Mouse (Mus musculus) MEL (cell line): ENCODE data around the gene Slc34a1. TPM values are rescaled to one million over a fixed set of nuclear protein-coding genes. Genes with fewer than 3 reads are reported as not detected.

Source experiments
- DNase-seq: peaks from one replicate; pipeline ENCODE4 v3.0.0; 2011; ENCODE audit warnings: low read depth, low spot score
- H3K27ac ChIP-seq: 2 replicates; pipeline ENCODE4 v1.5.1; 2012; ENCODE audit warnings: low read depth, mild to moderate bottlenecking, control low read depth, low read length, moderate library complexity; ENCODE audit not compliant: control insufficient read depth
- H3K27me3 ChIP-seq, 2 experiments: fragments of 150-350 bp in 1 of 2; sonication (generic) in 1 of 2; 2 replicates each; pipeline ENCODE4 v1.6.1; 2012; ENCODE audit warnings: low read length in 2 of 2, mild to moderate bottlenecking in 2 of 2, improper control_type of control experiment in 1 of 2, moderate library complexity in 1 of 2; ENCODE audit not compliant: insufficient read depth in 2 of 2, control insufficient read depth in 1 of 2
- H3K36me3 ChIP-seq, 2 experiments: 2 replicates each; pipeline ENCODE4 v1.6.1; 2012 to 2014; ENCODE audit warnings: low read length in 2 of 2, improper control_type of control experiment in 1 of 2, inconsistent platforms in 1 of 2, mild to moderate bottlenecking in 1 of 2; ENCODE audit not compliant: insufficient read depth in 2 of 2, control insufficient read depth in 1 of 2
- H3K4me1 ChIP-seq, 2 experiments: fragments of 150-350 bp in 1 of 2; sonication (generic) in 1 of 2; 2 replicates each; pipeline ENCODE4 v1.6.1; 2012; ENCODE audit warnings: low read length in 2 of 2, improper control_type of control experiment in 1 of 2, mild to moderate bottlenecking in 1 of 2; ENCODE audit not compliant: insufficient read depth in 2 of 2, control insufficient read depth in 1 of 2
- H3K4me3 ChIP-seq, 2 experiments: fragments of 150-350 bp in 1 of 2; sonication (generic) in 1 of 2; 2 replicates each; pipeline ENCODE4 v1.5.1; 2012; ENCODE audit warnings: low read depth in 2 of 2, low read length in 2 of 2, mild to moderate bottlenecking in 2 of 2, moderate library complexity in 2 of 2, control low read depth in 1 of 2, improper control_type of control experiment in 1 of 2; ENCODE audit not compliant: control insufficient read depth in 1 of 2, insufficient read depth in 1 of 2
- H3K79me2 ChIP-seq: 2 replicates; pipeline ENCODE4 v1.6.1; 2012; ENCODE audit warnings: mild to moderate bottlenecking, low read length, moderate library complexity; ENCODE audit not compliant: control insufficient read depth, poor library complexity, insufficient read depth
- H3K9ac ChIP-seq: 2 replicates; pipeline ENCODE4 v1.6.1; 2012; ENCODE audit warnings: low read depth, mild to moderate bottlenecking, control low read depth, low read length, moderate library complexity; ENCODE audit not compliant: control insufficient read depth, poor library complexity, severe bottlenecking
- H3K9me3 ChIP-seq: fragments of 150-350 bp; sonication (generic); replicated peaks from 2 replicates; pipeline ENCODE4 v1.6.1; 2012; ENCODE audit warnings: mild to moderate bottlenecking, low read length, improper control_type of control experiment, moderate library complexity; ENCODE audit not compliant: insufficient read depth
- CHD1 ChIP-seq: IDR thresholded peaks from 2 replicates; pipeline ENCODE4 v1.6.1; 2012; ENCODE audit warnings: low read depth, mild to moderate bottlenecking, inconsistent platforms, low read length, improper control_type of control experiment
- CHD2 ChIP-seq: IDR thresholded peaks from 2 replicates; pipeline ENCODE4 v1.6.1; 2011; ENCODE audit warnings: low read length, improper control_type of control experiment
- CTCF ChIP-seq, 3 experiments: IDR thresholded peaks in 2 of 3; conservative IDR thresholded peaks in 1 of 3; 2 replicates each; pipeline ENCODE4 v1.5.1; 2011 to 2012; ENCODE audit warnings: low read length in 3 of 3, low read depth in 2 of 3, mild to moderate bottlenecking in 2 of 3, improper control_type of control experiment in 1 of 3, inconsistent platforms in 1 of 3, mixed read lengths in 1 of 3, moderate library complexity in 1 of 3; ENCODE audit not compliant: control insufficient read depth in 1 of 3, insufficient read depth in 1 of 3, poor library complexity in 1 of 3, severe bottlenecking in 1 of 3
- E2F4 ChIP-seq: IDR thresholded peaks from 2 replicates; pipeline ENCODE4 v1.6.1; 2011; ENCODE audit warnings: low read depth, low read length, improper control_type of control experiment, borderline replicate concordance
- ELF1 ChIP-seq: IDR thresholded peaks from 2 replicates; pipeline ENCODE4 v1.6.1; 2014; ENCODE audit warnings: low read depth, mild to moderate bottlenecking, inconsistent platforms, low read length, improper control_type of control experiment, moderate library complexity
- GABPA ChIP-seq: IDR thresholded peaks from 2 replicates; pipeline ENCODE4 v1.6.1; 2012; ENCODE audit warnings: low read depth, mild to moderate bottlenecking, inconsistent platforms, low read length, improper control_type of control experiment, moderate library complexity
- KAT2A ChIP-seq: conservative IDR thresholded peaks from 2 replicates; pipeline ENCODE4 v1.6.1; 2012; ENCODE audit warnings: low read depth, low read length, improper control_type of control experiment, inconsistent platforms
- MAX ChIP-seq: IDR thresholded peaks from 2 replicates; pipeline ENCODE4 v1.6.1; 2011; ENCODE audit warnings: low read length, improper control_type of control experiment
- MXI1 ChIP-seq: IDR thresholded peaks from 2 replicates; pipeline ENCODE4 v1.6.1; 2011; ENCODE audit warnings: mild to moderate bottlenecking, low read depth, low read length, improper control_type of control experiment
- NELFE ChIP-seq: IDR thresholded peaks from 2 replicates; pipeline ENCODE4 v1.6.1; 2011; ENCODE audit warnings: low read depth, low read length, improper control_type of control experiment
- NRF1 ChIP-seq: IDR thresholded peaks from 2 replicates; pipeline ENCODE4 v1.6.1; 2014; ENCODE audit warnings: low read depth, mild to moderate bottlenecking, inconsistent platforms, low read length, improper control_type of control experiment, moderate library complexity; ENCODE audit not compliant: poor library complexity, insufficient read depth, severe bottlenecking
- POLR2A ChIP-seq, 2 experiments: IDR thresholded peaks; 2 replicates each; pipeline ENCODE4 v1.6.1; 2011 to 2012; ENCODE audit warnings: low read length in 2 of 2, mild to moderate bottlenecking in 2 of 2, control low read depth in 1 of 2, improper control_type of control experiment in 1 of 2, low read depth in 1 of 2, moderate library complexity in 1 of 2; ENCODE audit not compliant: control insufficient read depth in 1 of 2, insufficient read depth in 1 of 2, poor library complexity in 1 of 2
- RAD21 ChIP-seq: IDR thresholded peaks from 2 replicates; pipeline ENCODE4 v1.6.1; 2011; ENCODE audit warnings: mild to moderate bottlenecking, low read depth, low read length, improper control_type of control experiment
- TBP ChIP-seq: IDR thresholded peaks from 2 replicates; pipeline ENCODE4 v1.8.0; 2011; ENCODE audit warnings: low read depth, low read length, improper control_type of control experiment
- TCF12 ChIP-seq: IDR thresholded peaks from 2 replicates; pipeline ENCODE4 v1.6.1; 2014; ENCODE audit warnings: low read depth, mild to moderate bottlenecking, inconsistent platforms, low read length, improper control_type of control experiment, moderate library complexity
- ZC3H11A ChIP-seq: IDR thresholded peaks from 2 replicates; pipeline ENCODE4 v1.6.1; 2012; ENCODE audit warnings: low read depth, mild to moderate bottlenecking, inconsistent platforms, low read length, improper control_type of control experiment
- ZKSCAN1 ChIP-seq: IDR thresholded peaks from 2 replicates; pipeline ENCODE4 v1.6.1; 2012; ENCODE audit warnings: low read depth, mild to moderate bottlenecking, inconsistent platforms, low read length, improper control_type of control experiment, moderate library complexity
- polyA plus RNA-seq, 2 experiments: library from polyadenylated mRNA; stranded (reverse) in 1 of 2; unstranded in 1 of 2; fragments of >175 nt in 1 of 2; fragments of >200 nt in 1 of 2; gene quantifications; 2 replicates each; pipeline versions ENCODE4 v1.2.1 to v1.2.4; 2012; ENCODE audit warnings: low replicate concordance in 2 of 2, low read depth in 1 of 2; ENCODE audit not compliant: insufficient read length in 2 of 2, insufficient read depth in 1 of 2, missing spikeins in 1 of 2
- total RNA-seq: library from RNA; depleted of rRNA; stranded (reverse); fragments of 300-350 nt; gene quantifications from 2 replicates; pipeline ENCODE4 v1.2.3, GENCODE M21; 2012

Gene Slc34a1
- total and polyA plus RNA-seq, 3 experiments = not detected

- no peaks in the 10 kb centered on the region for H3K9me3 ChIP-seq
- no peak for TF ChIP-seq E2F4
- no peak for TF ChIP-seq GABPA
- TF ChIP-seq, all 39 proteins: peak for 0
- Histone ChIP-seq H3K27me3 (no peaks in the 10 kb centered on the region), H3K4me3 (no peak overlapping the region), H3K79me2 (no peaks in the 10 kb centered on the region), H3K36me3 (no peaks in the 10 kb centered on the region; a peak in 1 of 4 replicates), H3K9ac (no peak overlapping the region), H3K27ac (no peak overlapping the region), H3K4me1 (no peaks in the 10 kb centered on the region)
- DNase-seq = no peak
Observed at GRCm38 (mm10) chr13:55378907-55379580, 18.9 kb upstream of the Slc34a1 start.

GRCm38 (mm10) chr13:55381790-55382189 lies 16.2 kb upstream of the Slc34a1 start:
- no peaks in the 10 kb centered on the region; a peak in 1 of 4 replicates for H3K36me3 ChIP-seq
- TF ChIP-seq TCF12 (no peak), ZKSCAN1 (peak; percentile 64; the same call in 1 of the 2 replicates)
- no peak for DNase-seq
- no peak overlapping the region for H3K9ac ChIP-seq
- no peaks in the 10 kb centered on the region for H3K9me3 ChIP-seq
- H3K27me3 ChIP-seq = no peaks in the 10 kb centered on the region
- H3K27ac ChIP-seq = no peak overlapping the region
- H3K79me2 ChIP-seq = no peaks in the 10 kb centered on the region
- no peak overlapping the region for H3K4me3 ChIP-seq
- H3K4me1 ChIP-seq = no peaks in the 10 kb centered on the region

GRCm38 (mm10) chr13:55390644-55391043 lies 7.3 kb upstream of the Slc34a1 start:
- H3K27ac ChIP-seq = no peak overlapping the region
- DNase-seq = no peak
- no peak for TF ChIP-seq TBP
- TF ChIP-seq ELF1 = no peak
- no peak for TF ChIP-seq NELFE
- TF ChIP-seq POLR2A (IDR thresholded peaks at IDR 0.05; ENCODE audit: control insufficient read depth in 1 of 2, insufficient read depth in 1 of 2, low read depth in 1 of 2, low read length in 2 of 2, poor library complexity in 1 of 2) = no peak
- TF ChIP-seq ZC3H11A = no peak
- no peak for TF ChIP-seq CHD1
- TF ChIP-seq NRF1 = no peak
- TF ChIP-seq MAX = no peak
- no peak for TF ChIP-seq KAT2A
- no peak for TF ChIP-seq CTCF (IDR thresholded peaks at IDR 0.05 in 2 of 3, conservative IDR thresholded peaks at IDR 0.05 in 1 of 3; ENCODE audit: control insufficient read depth in 1 of 3, insufficient read depth in 1 of 3, low read depth in 2 of 3, low read length in 3 of 3, poor library complexity in 1 of 3, severe bottlenecking in 1 of 3)
- no peak for TF ChIP-seq CHD2
- no peak for TF ChIP-seq E2F4
- TF ChIP-seq RAD21 = no peak
- no peak for TF ChIP-seq MXI1
- TF ChIP-seq, all 39 proteins: peak for 0

More at GRCm38 (mm10) chr13:55390644-55391043, 7.3 kb upstream of the Slc34a1 start:
- Histone ChIP-seq H3K9ac (no peak overlapping the region), H3K36me3 (no peaks in the 10 kb centered on the region), H3K27me3 (no peaks in the 10 kb centered on the region), H3K4me3 (no peak overlapping the region), H3K79me2 (no peaks in the 10 kb centered on the region), H3K9me3 (no peaks in the 10 kb centered on the region), H3K4me1 (no peaks in the 10 kb centered on the region)
